Mouse (Mus musculus) heart, adult 2 months (tissue): Measurements from ENCODE around the gene Cntd1.

ENCODE experiments used
- CTCF ChIP-seq: fragments of 200-600 bp; IDR thresholded peaks from 2 replicates; pipeline ENCODE4 v1.8.1; 2022; ENCODE audit warnings: antibody characterized with exemption, mild to moderate bottlenecking, moderate library complexity
- POLR2A ChIP-seq: fragments of 200-500 bp; IDR thresholded peaks from 2 replicates; pipeline ENCODE4 v1.6.1; 2011; ENCODE audit warnings: mild to moderate bottlenecking, low read depth, low read length, control low read depth; ENCODE audit not compliant: insufficient read depth

GRCm38 (mm10) chr11:101253613-101254389, 25.0 kb upstream of the Cntd1 start, which contains the start of gene Vps25:
- TF ChIP-seq CTCF (peak; percentile 33), POLR2A (peak; percentile 96)
